Mouse (Mus musculus): ENCODE data around the gene Chst3. TPM values are rescaled to one million over a fixed set of nuclear protein-coding genes. Genes with fewer than 3 reads are reported as not detected.

Gene Chst3
- 1.5 TPM in 2 replicates for polyA plus RNA-seq (2014; fragmentation: Nextera tagmentation; extraction: Ambion mirVana)

- DNase-seq (ENCODE audit: low spot score) = peak; percentile 73
- Histone ChIP-seq H3K9me3 (ENCODE audit: control insufficient read depth, low read length) (no peaks in the 10 kb centered on the region), H3K27me3 (ENCODE audit: control insufficient read depth, insufficient read depth, low read length) (peaks cover 5% of the 10 kb centered on the region; the same call in 1 of the 2 replicates), H3K4me3 (ENCODE audit: low read depth, low read length) (peak within 1 kb of the TSS; percentile 40), H3K27ac (ENCODE audit: low read depth, low read length) (peak within 1 kb of the TSS; percentile 3; the same call in 1 of the 2 replicates), H3K4me2 (replicated peaks; ENCODE audit: low read depth, low read length) (peak within 1 kb of the TSS; percentile 56), H3K36me3 (ENCODE audit: control insufficient read depth, insufficient read depth, low read length) (no peaks in the 10 kb centered on the region), H3K4me1 (replicated peaks; ENCODE audit: control insufficient read depth, insufficient read depth, low read length) (0 out of 2 replicates have a peak, but pooled peaks cover 3% of the 10 kb centered on the region), H3K9ac (ENCODE audit: low read depth, low read length) (peak within 1 kb of the TSS; percentile 76)
- under 1% methylated on average over 69 of the region's 83 CpGs for WGBS
- ATAC-seq (ENCODE audit: low FRiP score) = peak; percentile 86
Measured at GRCm38 (mm10) chr10:60218591-60219499, at the start of gene Chst3. Chst3 (minus strand) TSS chr10:60219260.

DNA sequence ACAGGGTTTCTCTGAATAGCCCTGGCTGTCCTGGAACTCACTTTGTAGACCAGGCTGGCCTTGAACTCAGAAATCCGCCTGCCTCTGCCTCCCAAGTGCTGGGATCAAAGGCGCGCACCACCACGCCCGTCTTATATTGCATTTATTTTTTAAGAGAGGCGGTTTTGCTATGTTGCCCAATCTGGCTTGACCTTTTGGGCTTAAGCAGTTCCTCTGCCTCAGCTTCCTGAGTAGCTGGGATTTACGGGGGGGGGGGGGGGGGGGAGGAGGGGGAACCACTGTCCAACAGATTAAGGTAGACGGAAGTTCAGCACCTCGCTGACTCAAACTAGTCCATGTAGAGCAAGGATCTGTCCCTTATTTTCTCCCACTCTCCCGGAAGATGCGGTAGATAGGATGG is 49.7 kb upstream of the Chst3 start:
- no peak for DNase-seq (ENCODE audit: low spot score)
- ATAC-seq (ENCODE audit: low FRiP score) = no peak
- Histone ChIP-seq H3K27me3 (ENCODE audit: control insufficient read depth, insufficient read depth, low read length) (no peaks in the 10 kb centered on the region), H3K9ac (ENCODE audit: low read depth, low read length) (no peak overlapping the region), H3K9me3 (ENCODE audit: control insufficient read depth, low read length) (no peaks in the 10 kb centered on the region), H3K4me2 (replicated peaks; ENCODE audit: low read depth, low read length) (no peak overlapping the region), H3K4me3 (ENCODE audit: low read depth, low read length) (no peak overlapping the region), H3K36me3 (ENCODE audit: control insufficient read depth, insufficient read depth, low read length) (no peaks in the 10 kb centered on the region), H3K27ac (ENCODE audit: low read depth, low read length) (no peak overlapping the region), H3K4me1 (replicated peaks; ENCODE audit: control insufficient read depth, insufficient read depth, low read length) (no peaks in the 10 kb centered on the region)
- WGBS = 93% methylated on average over 10 of the region's 11 CpGs

GRCm38 (mm10) chr10:60266842-60267401 is 47.9 kb upstream of the Chst3 start:
- Histone ChIP-seq H3K9ac (ENCODE audit: low read depth, low read length) (no peak overlapping the region), H3K27ac (ENCODE audit: low read depth, low read length) (no peak overlapping the region), H3K4me1 (replicated peaks; ENCODE audit: control insufficient read depth, insufficient read depth, low read length) (no peaks in the 10 kb centered on the region), H3K9me3 (ENCODE audit: control insufficient read depth, low read length) (no peaks in the 10 kb centered on the region), H3K36me3 (ENCODE audit: control insufficient read depth, insufficient read depth, low read length) (no peaks in the 10 kb centered on the region), H3K4me2 (replicated peaks; ENCODE audit: low read depth, low read length) (no peak overlapping the region), H3K4me3 (ENCODE audit: low read depth, low read length) (no peak overlapping the region), H3K27me3 (ENCODE audit: control insufficient read depth, insufficient read depth, low read length) (no peaks in the 10 kb centered on the region)
- DNase-seq (ENCODE audit: low spot score) (no peak), ATAC-seq (ENCODE audit: low FRiP score) (no peak)
- WGBS = 90% methylated on average over 8 of the region's 8 CpGs

DNA sequence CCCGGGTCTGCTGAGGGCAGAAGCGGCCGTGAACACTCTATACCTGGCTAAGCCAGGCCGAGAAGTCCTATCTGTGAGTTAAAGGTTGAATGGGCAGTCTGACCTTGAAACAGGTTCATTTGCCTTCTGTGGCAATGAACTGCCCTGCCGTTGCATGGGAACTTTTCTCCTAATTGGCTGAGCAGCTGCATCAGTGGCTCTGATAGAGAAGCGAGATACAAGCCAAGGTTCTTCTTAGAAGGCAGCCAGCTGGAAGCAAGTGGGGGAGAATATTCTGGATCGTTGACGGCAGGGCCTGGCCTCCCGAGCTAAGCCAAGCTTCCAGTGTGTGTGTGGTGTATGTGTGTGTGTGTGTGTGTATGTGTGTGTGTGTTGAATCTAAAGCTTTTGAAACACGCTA is 46.2 kb upstream of the Chst3 start:
- ATAC-seq (ENCODE audit: low FRiP score) (no peak), DNase-seq (ENCODE audit: low spot score) (no peak)
- H3K4me3 ChIP-seq (ENCODE audit: low read depth, low read length) = no peak overlapping the region
- no peaks in the 10 kb centered on the region for H3K9me3 ChIP-seq (ENCODE audit: control insufficient read depth, low read length)
- H3K27ac ChIP-seq (ENCODE audit: low read depth, low read length) = no peak overlapping the region
- H3K4me1 ChIP-seq (replicated peaks; ENCODE audit: control insufficient read depth, insufficient read depth, low read length) = no peaks in the 10 kb centered on the region
- H3K27me3 ChIP-seq (ENCODE audit: control insufficient read depth, insufficient read depth, low read length) = no peaks in the 10 kb centered on the region
- no peak overlapping the region for H3K9ac ChIP-seq (ENCODE audit: low read depth, low read length)
- H3K4me2 ChIP-seq (replicated peaks; ENCODE audit: low read depth, low read length) = no peak overlapping the region
- 92% methylated on average over 10 of the region's 10 CpGs for WGBS
- H3K36me3 ChIP-seq (ENCODE audit: control insufficient read depth, insufficient read depth, low read length) = no peaks in the 10 kb centered on the region

GRCm38 (mm10) chr10:60263351-60263750 is 44.3 kb upstream of the Chst3 start:
- Histone ChIP-seq H3K4me2 (replicated peaks; ENCODE audit: low read depth, low read length) (no peak overlapping the region), H3K36me3 (ENCODE audit: control insufficient read depth, insufficient read depth, low read length) (no peaks in the 10 kb centered on the region), H3K27ac (ENCODE audit: low read depth, low read length) (no peak overlapping the region), H3K27me3 (ENCODE audit: control insufficient read depth, insufficient read depth, low read length) (no peaks in the 10 kb centered on the region), H3K9ac (ENCODE audit: low read depth, low read length) (no peak overlapping the region), H3K4me1 (replicated peaks; ENCODE audit: control insufficient read depth, insufficient read depth, low read length) (no peaks in the 10 kb centered on the region), H3K9me3 (ENCODE audit: control insufficient read depth, low read length) (no peaks in the 10 kb centered on the region), H3K4me3 (ENCODE audit: low read depth, low read length) (no peak overlapping the region)
- DNase-seq (ENCODE audit: low spot score) = no peak
- WGBS = 75% methylated on average over 7 of the region's 7 CpGs
- no peak for ATAC-seq (ENCODE audit: low FRiP score)

DNA sequence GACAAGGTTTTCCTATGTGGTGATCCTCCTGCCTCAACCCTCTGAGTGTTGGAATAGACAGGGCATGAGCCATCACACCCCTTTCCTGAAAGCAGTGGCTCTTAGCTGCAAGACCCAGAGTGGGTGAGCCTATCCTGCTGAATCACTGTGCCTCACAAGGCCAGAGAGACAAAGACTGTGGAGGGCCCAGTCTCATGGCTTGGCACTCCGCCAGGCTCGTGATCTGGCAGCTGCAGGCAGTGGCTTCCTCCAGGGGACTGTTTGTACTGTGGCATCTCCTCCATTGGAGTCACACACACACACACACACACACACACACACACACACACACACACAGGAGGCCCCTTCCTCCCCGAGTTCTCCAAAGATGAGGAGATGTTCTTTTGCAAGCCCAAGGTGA is 43.3 kb upstream of the Chst3 start:
- WGBS = 68% methylated on average over 3 of the region's 3 CpGs
- DNase-seq (ENCODE audit: low spot score) (peak; percentile 60), ATAC-seq (ENCODE audit: low FRiP score) (peak; percentile 70)
- H3K4me2 ChIP-seq (replicated peaks; ENCODE audit: low read depth, low read length) = no peak overlapping the region
- H3K27ac ChIP-seq (ENCODE audit: low read depth, low read length) = no peak overlapping the region
- no peaks in the 10 kb centered on the region for H3K4me1 ChIP-seq (replicated peaks; ENCODE audit: control insufficient read depth, insufficient read depth, low read length)
- H3K4me3 ChIP-seq (ENCODE audit: low read depth, low read length) = no peak overlapping the region
- H3K9ac ChIP-seq (ENCODE audit: low read depth, low read length) = no peak overlapping the region
- H3K9me3 ChIP-seq (ENCODE audit: control insufficient read depth, low read length) = no peaks in the 10 kb centered on the region
- H3K36me3 ChIP-seq (ENCODE audit: control insufficient read depth, insufficient read depth, low read length) = no peaks in the 10 kb centered on the region
- no peaks in the 10 kb centered on the region for H3K27me3 ChIP-seq (ENCODE audit: control insufficient read depth, insufficient read depth, low read length)

GRCm38 (mm10) chr10:60261530-60261929 is 42.5 kb upstream of the Chst3 start:
- DNase-seq (ENCODE audit: low spot score) (no peak), ATAC-seq (ENCODE audit: low FRiP score) (no peak)
- H3K9ac ChIP-seq (ENCODE audit: low read depth, low read length) = no peak overlapping the region
- no peak overlapping the region for H3K4me2 ChIP-seq (replicated peaks; ENCODE audit: low read depth, low read length)
- no peaks in the 10 kb centered on the region for H3K4me1 ChIP-seq (replicated peaks; ENCODE audit: control insufficient read depth, insufficient read depth, low read length)
- no peak overlapping the region for H3K4me3 ChIP-seq (ENCODE audit: low read depth, low read length)
- no peaks in the 10 kb centered on the region for H3K36me3 ChIP-seq (ENCODE audit: control insufficient read depth, insufficient read depth, low read length)
- no peaks in the 10 kb centered on the region for H3K9me3 ChIP-seq (ENCODE audit: control insufficient read depth, low read length)
- 42% methylated on average over 5 of the region's 5 CpGs for WGBS
- H3K27ac ChIP-seq (ENCODE audit: low read depth, low read length) = no peak overlapping the region
- H3K27me3 ChIP-seq (ENCODE audit: control insufficient read depth, insufficient read depth, low read length) = no peaks in the 10 kb centered on the region

DNA sequence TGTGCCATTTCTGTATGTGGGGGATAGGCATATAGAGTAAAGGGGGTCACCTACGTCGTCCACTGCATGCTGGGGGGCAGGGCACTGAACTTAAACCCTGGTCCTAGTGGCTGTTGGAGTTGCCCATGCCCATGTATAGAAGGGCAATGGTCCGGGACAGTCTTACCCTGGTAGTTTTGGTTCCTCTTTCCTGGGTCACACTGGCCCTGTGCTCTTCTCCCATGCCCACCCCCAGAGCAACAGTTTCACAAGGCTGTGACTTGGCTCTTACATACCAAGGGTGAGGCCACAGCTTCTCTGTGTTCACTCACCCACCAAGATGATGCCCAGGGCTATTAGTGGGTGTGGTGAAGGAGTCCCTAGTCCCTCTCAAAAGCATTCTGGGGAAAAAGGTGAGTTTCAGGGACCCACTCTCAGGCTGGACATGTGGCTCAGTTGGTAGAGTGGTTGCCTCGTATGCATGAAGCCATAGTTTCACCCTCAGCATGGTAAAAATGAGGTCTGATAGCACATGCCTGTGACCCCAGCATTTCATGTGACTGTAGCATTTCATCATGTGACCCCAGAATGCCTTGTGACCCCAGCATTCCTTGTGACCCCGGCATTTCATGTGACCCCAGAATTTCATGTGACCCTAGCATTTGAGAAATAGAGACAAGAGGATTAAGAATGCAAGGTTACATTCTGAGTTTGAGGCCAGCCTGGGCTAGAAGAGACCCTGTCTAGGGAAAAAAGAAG is 41.7 kb upstream of the Chst3 start:
- Histone ChIP-seq H3K27ac (ENCODE audit: low read depth, low read length) (no peak overlapping the region), H3K4me1 (replicated peaks; ENCODE audit: control insufficient read depth, insufficient read depth, low read length) (no peaks in the 10 kb centered on the region), H3K4me2 (replicated peaks; ENCODE audit: low read depth, low read length) (no peak overlapping the region), H3K27me3 (ENCODE audit: control insufficient read depth, insufficient read depth, low read length) (no peaks in the 10 kb centered on the region), H3K4me3 (ENCODE audit: low read depth, low read length) (no peak overlapping the region), H3K36me3 (ENCODE audit: control insufficient read depth, insufficient read depth, low read length) (no peaks in the 10 kb centered on the region), H3K9me3 (ENCODE audit: control insufficient read depth, low read length) (no peaks in the 10 kb centered on the region), H3K9ac (ENCODE audit: low read depth, low read length) (no peak overlapping the region)
- 85% methylated on average over 5 of the region's 5 CpGs for WGBS
- ATAC-seq (ENCODE audit: low FRiP score) (no peak), DNase-seq (ENCODE audit: low spot score) (no peak)

Measured in hindbrain, embryonic 11.5 days (tissue).